Mouse (Mus musculus): Measurements from ENCODE around the gene Fam13c.

GRCm38 (mm10) chr10:70428121-70428662 is 12.1 kb upstream of the Fam13c start:
- TF ChIP-seq CTCF (IDR thresholded peaks at IDR 0.05; ENCODE audit: extremely low read depth, insufficient read depth, low read length) = no peak
- no peak for TF ChIP-seq POLR2A (IDR thresholded peaks at IDR 0.05; ENCODE audit: extremely low read depth, insufficient read depth, low read length)

All from cortical plate, adult 2 months (tissue).